Mouse (Mus musculus) kidney, embryonic 14.5 days (tissue): ENCODE results near the gene Aldh1l1. TPM values are rescaled to one million over a fixed set of nuclear protein-coding genes. Genes with fewer than 3 reads are reported as not detected.
A peak's percentile ranks its signal among the peaks of the same experiment; 100 is the strongest.

ENCODE experiments used
- ATAC-seq: fragments of 200-750 bp; cut with Nextera tagmentation; 2 replicates; pipeline ENCODE4 v1.8.0; 2017; ENCODE audit warnings: moderate number of reproducible peaks, mild to moderate bottlenecking, moderate TSS enrichment, moderate library complexity; ENCODE audit not compliant: low FRiP score, low TSS enrichment
- H3K27ac ChIP-seq: fragments of 300-500 bp; sonication (generic); 2 replicates; pipeline ENCODE4 v1.5.1; 2014; ENCODE audit warnings: low read depth, mild to moderate bottlenecking, low read length, moderate library complexity, mixed read lengths
- H3K27me3 ChIP-seq: fragments of 300-500 bp; sonication (generic); 2 replicates; pipeline ENCODE4 v1.6.1; 2014; ENCODE audit warnings: mild to moderate bottlenecking, low read length; ENCODE audit not compliant: control insufficient read depth, insufficient read depth
- H3K36me3 ChIP-seq: fragments of 300-500 bp; sonication (generic); 2 replicates; pipeline ENCODE4 v1.6.1; 2014; ENCODE audit warnings: low read length, mixed read lengths; ENCODE audit not compliant: control insufficient read depth, insufficient read depth
- H3K4me1 ChIP-seq: fragments of 300-500 bp; sonication (generic); 2 replicates; pipeline ENCODE4 v1.6.1; 2014; ENCODE audit warnings: low read length, mixed read lengths; ENCODE audit not compliant: control insufficient read depth, insufficient read depth
- H3K4me2 ChIP-seq: fragments of 300-500 bp; sonication (generic); replicated peaks from 2 replicates; pipeline ENCODE4 v1.6.1; 2014; ENCODE audit warnings: low read depth, mild to moderate bottlenecking, low read length
- H3K4me3 ChIP-seq: fragments of 300-500 bp; sonication (generic); 2 replicates; pipeline ENCODE4 v1.5.1; 2014; ENCODE audit warnings: mild to moderate bottlenecking, low read length
- H3K9ac ChIP-seq: fragments of 300-500 bp; sonication (generic); 2 replicates; pipeline ENCODE4 v1.6.1; 2014; ENCODE audit warnings: low read depth, mild to moderate bottlenecking, low read length, moderate library complexity
- H3K9me3 ChIP-seq: fragments of 300-500 bp; sonication (generic); 2 replicates; pipeline ENCODE4 v1.6.1; 2016; ENCODE audit warnings: low read length; ENCODE audit not compliant: control insufficient read depth
- WGBS: fragments of 180-500 bp; shearing (Covaris S2); extraction: QIAGEN DNeasy Blood & Tissue Kit; methylation state at CpG from one replicate; pipeline ENCODE4 v1.1.7; 2014; 5-methylcytosine and 5-hydroxymethylcytosine counted together
- polyA plus RNA-seq: library from polyadenylated mRNA; unstranded; fragments of >200 nt; fragmentation: Nextera tagmentation; extraction: Ambion mirVana; gene quantifications from 2 replicates; pipeline ENCODE4 v1.2.1, GENCODE M21; 2014

Gene Aldh1l1
- polyA plus RNA-seq, 1 experiment from 2014 or later: 2.9 TPM

GRCm38 (mm10) chr6:90544433-90544832, 58.2 kb downstream of the Aldh1l1 start:
- no peak overlapping the region for H3K9ac ChIP-seq
- no peaks in the 10 kb centered on the region for H3K36me3 ChIP-seq
- no peak for ATAC-seq
- WGBS: 55% methylated on average over 2 of the region's 2 CpGs
- H3K9me3 ChIP-seq: no peaks in the 10 kb centered on the region
- no peak overlapping the region for H3K27ac ChIP-seq
- no peaks in the 10 kb centered on the region; the same call in 1 of the 2 replicates for H3K27me3 ChIP-seq
- no peak overlapping the region for H3K4me3 ChIP-seq
- 0 out of 2 replicates have a peak, but pooled peaks cover 3% of the 10 kb centered on the region for H3K4me1 ChIP-seq
- H3K4me2 ChIP-seq: no peak overlapping the region

- H3K4me1 ChIP-seq: 0 out of 2 replicates have a peak, but pooled peaks cover 9% of the 10 kb centered on the region
- H3K4me3 ChIP-seq: no peak overlapping the region
- H3K27me3 ChIP-seq: no peaks in the 10 kb centered on the region; the same call in 1 of the 2 replicates
- no peak overlapping the region for H3K4me2 ChIP-seq
- H3K9ac ChIP-seq: no peak overlapping the region
- no peak for ATAC-seq
- H3K27ac ChIP-seq: no peak overlapping the region
- 65% methylated on average over 3 of the region's 3 CpGs for WGBS
- H3K9me3 ChIP-seq: no peaks in the 10 kb centered on the region
- H3K36me3 ChIP-seq: no peaks in the 10 kb centered on the region
Measured at GRCm38 (mm10) chr6:90546274-90546673, 60.0 kb downstream of the Aldh1l1 start.

- H3K27ac ChIP-seq: no peak overlapping the region
- 78% methylated on average over 3 of the region's 3 CpGs for WGBS
- no peak for ATAC-seq
Measured at GRCm38 (mm10) chr6:90547041-90547440, 60.8 kb downstream of the Aldh1l1 start.

GRCm38 (mm10) chr6:90550161-90550912, 64.1 kb downstream of the Aldh1l1 start:
- peak overlapping the region; percentile 50 for H3K4me2 ChIP-seq
- H3K27ac ChIP-seq: no peak overlapping the region
- H3K4me3 ChIP-seq: peak overlapping the region; percentile 33
- H3K9ac ChIP-seq: peak overlapping the region; percentile 18; the same call in 1 of the 2 replicates
- no peaks in the 10 kb centered on the region for H3K9me3 ChIP-seq
- peak; percentile 95 for ATAC-seq
- 7% methylated on average over 25 of the region's 25 CpGs for WGBS
- no peaks in the 10 kb centered on the region for H3K36me3 ChIP-seq
- 0 out of 2 replicates have a peak, but pooled peaks cover 9% of the 10 kb centered on the region for H3K4me1 ChIP-seq
- H3K27me3 ChIP-seq: no peaks in the 10 kb centered on the region

More at GRCm38 (mm10) chr6:90547041-90547440, 60.8 kb downstream of the Aldh1l1 start:
- Histone ChIP-seq H3K27me3 (no peaks in the 10 kb centered on the region; the same call in 1 of the 2 replicates), H3K9me3 (no peaks in the 10 kb centered on the region), H3K4me3 (no peak overlapping the region), H3K4me1 (0 out of 2 replicates have a peak, but pooled peaks cover 9% of the 10 kb centered on the region), H3K4me2 (no peak overlapping the region), H3K9ac (no peak overlapping the region), H3K36me3 (no peaks in the 10 kb centered on the region)

- Histone ChIP-seq H3K4me2 (no peak overlapping the region), H3K4me3 (no peak overlapping the region), H3K9ac (no peak overlapping the region), H3K36me3 (no peaks in the 10 kb centered on the region), H3K27ac (no peak overlapping the region), H3K27me3 (no peaks in the 10 kb centered on the region), H3K9me3 (no peaks in the 10 kb centered on the region), H3K4me1 (0 out of 2 replicates have a peak, but pooled peaks cover 9% of the 10 kb centered on the region)
- ATAC-seq: no peak
Measured at GRCm38 (mm10) chr6:90551251-90551650, 65.0 kb downstream of the Aldh1l1 start.

GRCm38 (mm10) chr6:90553197-90553596, 67.0 kb downstream of the Aldh1l1 start:
- H3K4me3 ChIP-seq: no peak overlapping the region
- H3K36me3 ChIP-seq: no peaks in the 10 kb centered on the region
- H3K27ac ChIP-seq: no peak overlapping the region
- no peak overlapping the region for H3K4me2 ChIP-seq
- H3K9me3 ChIP-seq: no peaks in the 10 kb centered on the region
- H3K27me3 ChIP-seq: no peaks in the 10 kb centered on the region
- H3K4me1 ChIP-seq: 0 out of 2 replicates have a peak, but pooled peaks cover 8% of the 10 kb centered on the region
- no peak overlapping the region for H3K9ac ChIP-seq
- ATAC-seq: no peak

GRCm38 (mm10) chr6:90553682-90554081, 67.5 kb downstream of the Aldh1l1 start:
- H3K27me3 ChIP-seq: no peaks in the 10 kb centered on the region
- H3K36me3 ChIP-seq: no peaks in the 10 kb centered on the region
- WGBS: 87% methylated on average over 5 of the region's 5 CpGs
- H3K9me3 ChIP-seq: no peaks in the 10 kb centered on the region
- 0 out of 2 replicates have a peak, but pooled peaks cover 7% of the 10 kb centered on the region for H3K4me1 ChIP-seq
- H3K4me2 ChIP-seq: no peak overlapping the region
- H3K4me3 ChIP-seq: no peak overlapping the region
- H3K9ac ChIP-seq: no peak overlapping the region
- H3K27ac ChIP-seq: no peak overlapping the region
- ATAC-seq: no peak

GRCm38 (mm10) chr6:90556534-90557058, 70.4 kb downstream of the Aldh1l1 start:
- no peak overlapping the region for H3K27ac ChIP-seq
- 43% methylated on average over 2 of the region's 2 CpGs for WGBS

GRCm38 (mm10) chr6:90557077-90557476, 70.8 kb downstream of the Aldh1l1 start:
- ATAC-seq: no peak
- H3K36me3 ChIP-seq: no peaks in the 10 kb centered on the region
- no peak overlapping the region for H3K27ac ChIP-seq
- H3K4me3 ChIP-seq: no peak overlapping the region
- no peaks in the 10 kb centered on the region for H3K9me3 ChIP-seq
- 82% methylated on average over 7 of the region's 7 CpGs for WGBS
- H3K4me2 ChIP-seq: no peak overlapping the region
- H3K4me1 ChIP-seq: no peaks in the 10 kb centered on the region
- no peaks in the 10 kb centered on the region for H3K27me3 ChIP-seq
- no peak overlapping the region for H3K9ac ChIP-seq

More at GRCm38 (mm10) chr6:90556534-90557058, 70.4 kb downstream of the Aldh1l1 start:
- no peak overlapping the region for H3K9ac ChIP-seq
- H3K4me2 ChIP-seq: no peak overlapping the region
- no peaks in the 10 kb centered on the region for H3K36me3 ChIP-seq
- H3K4me3 ChIP-seq: no peak overlapping the region
- no peak for ATAC-seq
- no peaks in the 10 kb centered on the region for H3K9me3 ChIP-seq
- H3K27me3 ChIP-seq: no peaks in the 10 kb centered on the region
- no peaks in the 10 kb centered on the region for H3K4me1 ChIP-seq
